Mouse (Mus musculus): ENCODE data around the gene Il4i1. TPM values are rescaled to one million over a fixed set of nuclear protein-coding genes. Genes with fewer than 3 reads are reported as not detected.
A peak's percentile ranks its signal among the peaks of the same experiment; 100 is the strongest.

The Il4i1 gene
- polyA plus RNA-seq, 1 experiment from 2014 or later: 0.97 TPM

DNA sequence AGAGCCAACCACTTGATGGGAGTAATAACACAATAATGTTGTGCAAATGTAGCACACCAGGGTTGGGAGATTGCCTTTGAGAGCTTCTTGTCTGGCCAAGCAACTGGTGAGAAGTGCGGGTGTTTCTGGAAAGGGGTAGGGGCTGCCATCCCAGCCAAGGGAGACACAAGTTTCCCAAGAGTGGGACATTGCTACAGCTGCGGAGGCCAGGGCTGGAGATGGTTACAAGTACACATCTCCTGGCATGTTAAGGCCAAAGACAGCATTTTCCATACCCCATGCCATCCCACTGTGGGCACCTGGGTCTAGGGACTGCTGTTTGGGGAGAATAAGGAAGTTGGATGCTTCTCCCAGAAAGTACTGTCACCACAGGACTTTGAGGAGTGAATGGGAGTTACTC, 36.9 kb downstream of the Il4i1 start:
- DNase-seq: no peak

DNA sequence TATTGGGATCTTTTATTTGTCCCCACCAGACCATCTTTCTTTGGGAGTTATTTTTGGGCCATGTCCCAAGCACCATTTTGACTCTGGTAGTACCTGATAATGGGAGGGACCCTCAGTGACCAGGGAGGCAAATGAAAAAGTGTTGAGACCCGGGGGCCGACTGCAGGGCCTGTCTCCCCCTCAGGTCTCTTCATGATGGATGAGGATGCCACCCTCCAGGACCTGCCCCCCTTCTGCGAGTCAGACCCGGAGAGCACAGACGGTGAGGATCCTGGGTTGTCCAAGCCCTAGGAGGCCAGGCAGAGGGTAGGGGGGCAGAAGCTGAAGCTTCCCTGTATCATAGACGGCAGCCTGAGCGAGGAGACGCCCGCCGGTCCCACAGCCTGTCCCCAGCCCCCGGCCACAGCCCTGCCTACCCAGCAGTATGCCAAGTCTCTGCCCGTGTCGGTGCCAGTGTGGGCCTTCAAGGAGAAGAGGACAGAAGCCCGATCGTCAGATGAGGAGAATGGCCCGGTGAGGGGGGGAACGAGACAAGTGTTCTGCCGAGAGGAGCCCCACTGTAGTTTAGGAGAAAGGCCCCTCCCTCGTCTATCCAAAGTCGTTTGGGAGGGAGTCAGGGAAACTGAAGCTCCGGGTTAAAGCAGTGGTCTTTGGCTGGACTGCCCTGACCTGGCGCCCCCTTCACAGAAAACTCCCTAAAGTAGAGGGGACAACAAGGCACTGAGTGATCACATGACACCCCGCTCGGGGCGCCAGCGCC, 37.6 kb downstream of the Il4i1 start:
- Histone ChIP-seq H3K4me1 (ENCODE audit: control insufficient read depth, insufficient read depth, low read length) (peaks cover 40% of the 10 kb centered on the region), H3K9ac (replicated peaks; ENCODE audit: low read length) (peak overlapping the region; percentile 67), H3K9me3 (ENCODE audit: control insufficient read depth, low read length) (no peaks in the 10 kb centered on the region), H3K27ac (replicated peaks; ENCODE audit: low read depth, low read length) (peak overlapping the region; percentile 85), H3K27me3 (ENCODE audit: control insufficient read depth, insufficient read depth, low read length) (no peaks in the 10 kb centered on the region), H3K4me3 (replicated peaks; ENCODE audit: low read depth, low read length) (peak overlapping the region; percentile 42), H3K36me3 (ENCODE audit: control insufficient read depth, insufficient read depth, low read length) (peaks cover 18% of the 10 kb centered on the region), H3K4me2 (ENCODE audit: low read length) (peak overlapping the region; percentile 72)
- DNase-seq (no peak), ATAC-seq (ENCODE audit: low FRiP score, low TSS enrichment) (no peak)
- 34% methylated on average over 26 of the region's 26 CpGs for WGBS

More for the DNA sequence above, 36.9 kb downstream of the Il4i1 start:
- Histone ChIP-seq H3K9me3 (ENCODE audit: control insufficient read depth, low read length) (no peaks in the 10 kb centered on the region), H3K36me3 (ENCODE audit: control insufficient read depth, insufficient read depth, low read length) (peaks cover 18% of the 10 kb centered on the region), H3K27me3 (ENCODE audit: control insufficient read depth, insufficient read depth, low read length) (no peaks in the 10 kb centered on the region), H3K4me1 (ENCODE audit: control insufficient read depth, insufficient read depth, low read length) (peaks cover 39% of the 10 kb centered on the region), H3K4me3 (replicated peaks; ENCODE audit: low read depth, low read length) (no peak overlapping the region), H3K27ac (replicated peaks; ENCODE audit: low read depth, low read length) (no peak overlapping the region), H3K9ac (replicated peaks; ENCODE audit: low read length) (no peak overlapping the region), H3K4me2 (ENCODE audit: low read length) (no peak overlapping the region)
- ATAC-seq (ENCODE audit: low FRiP score, low TSS enrichment): no peak
- 95% methylated on average over 2 of the region's 2 CpGs for WGBS

DNA sequence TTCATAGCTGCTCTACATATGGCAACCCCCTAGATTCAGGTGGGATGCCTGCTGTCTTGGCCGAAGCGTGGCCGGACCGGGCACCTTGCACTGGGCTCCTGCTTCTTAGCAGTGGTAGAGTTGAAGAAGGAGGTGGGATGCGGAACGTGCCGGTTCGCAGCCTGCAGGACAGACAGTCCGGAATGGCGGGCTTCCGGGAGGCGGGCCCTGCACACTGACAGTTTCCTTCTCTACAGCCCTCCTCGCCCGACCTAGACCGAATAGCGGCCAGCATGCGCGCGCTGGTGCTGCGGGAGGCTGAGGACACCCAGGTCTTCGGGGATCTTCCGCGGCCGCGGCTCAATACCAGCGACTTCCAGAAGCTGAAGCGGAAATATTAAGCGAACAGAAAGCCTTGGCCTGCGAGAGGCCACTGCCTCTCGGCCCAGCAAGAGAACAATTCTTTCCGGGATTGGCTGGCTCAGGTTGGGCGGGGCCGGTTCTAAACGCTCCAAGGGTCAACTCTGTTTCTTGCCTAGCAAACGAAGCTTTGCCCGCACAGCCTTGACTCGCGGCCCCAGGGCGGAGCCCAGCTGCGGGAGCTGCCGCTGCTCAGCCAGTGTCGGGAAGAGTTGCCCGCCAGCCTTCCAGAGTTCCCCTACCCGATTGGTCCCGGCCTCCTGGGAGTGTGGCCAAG, 38.3 kb downstream of the Il4i1 start:
- Histone ChIP-seq H3K4me3 (replicated peaks; ENCODE audit: low read depth, low read length) (peak overlapping the region; percentile 42), H3K9me3 (ENCODE audit: control insufficient read depth, low read length) (no peaks in the 10 kb centered on the region), H3K27me3 (ENCODE audit: control insufficient read depth, insufficient read depth, low read length) (no peaks in the 10 kb centered on the region), H3K4me2 (ENCODE audit: low read length) (peak overlapping the region; percentile 72), H3K9ac (replicated peaks; ENCODE audit: low read length) (peak overlapping the region; percentile 67), H3K36me3 (ENCODE audit: control insufficient read depth, insufficient read depth, low read length) (peaks cover 18% of the 10 kb centered on the region), H3K27ac (replicated peaks; ENCODE audit: low read depth, low read length) (peak overlapping the region; percentile 85), H3K4me1 (ENCODE audit: control insufficient read depth, insufficient read depth, low read length) (peaks cover 40% of the 10 kb centered on the region)
- WGBS: 2% methylated on average over 45 of the region's 45 CpGs
- ATAC-seq (ENCODE audit: low FRiP score, low TSS enrichment): 0 out of 2 replicates have a peak, but pooled peaks have one; percentile 3
- DNase-seq: peak; percentile 74

DNA sequence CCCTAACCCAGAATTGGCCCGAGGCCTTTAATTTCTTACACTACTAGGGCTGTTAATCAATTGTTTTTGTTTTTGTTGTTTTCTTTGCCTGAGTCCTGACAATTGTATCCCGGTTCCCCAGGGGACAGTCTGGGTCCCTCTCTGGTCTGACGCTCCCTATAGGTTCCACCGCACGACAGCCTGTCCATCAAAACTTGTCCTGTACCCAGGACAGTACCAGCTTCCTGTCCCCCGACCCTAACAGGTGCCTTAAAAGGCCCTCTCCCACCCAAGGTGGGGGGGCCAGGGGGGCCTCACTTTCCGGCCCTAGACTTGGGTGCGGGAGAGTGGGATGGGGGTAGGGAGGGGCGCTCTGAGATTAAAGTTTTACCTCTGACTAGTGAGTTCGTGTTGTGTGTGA, 38.8 kb downstream of the Il4i1 start:
- DNase-seq (no peak), ATAC-seq (ENCODE audit: low FRiP score, low TSS enrichment) (no peak)
- WGBS: 33% methylated on average over 10 of the region's 10 CpGs
- Histone ChIP-seq H3K27ac (replicated peaks; ENCODE audit: low read depth, low read length) (peak overlapping the region; percentile 85), H3K27me3 (ENCODE audit: control insufficient read depth, insufficient read depth, low read length) (no peaks in the 10 kb centered on the region), H3K4me2 (ENCODE audit: low read length) (peak overlapping the region; percentile 72), H3K9ac (replicated peaks; ENCODE audit: low read length) (peak overlapping the region; percentile 67), H3K9me3 (ENCODE audit: control insufficient read depth, low read length) (no peaks in the 10 kb centered on the region), H3K36me3 (ENCODE audit: control insufficient read depth, insufficient read depth, low read length) (peaks cover 20% of the 10 kb centered on the region), H3K4me1 (ENCODE audit: control insufficient read depth, insufficient read depth, low read length) (peaks cover 40% of the 10 kb centered on the region), H3K4me3 (replicated peaks; ENCODE audit: low read depth, low read length) (peak overlapping the region; percentile 42)

DNA sequence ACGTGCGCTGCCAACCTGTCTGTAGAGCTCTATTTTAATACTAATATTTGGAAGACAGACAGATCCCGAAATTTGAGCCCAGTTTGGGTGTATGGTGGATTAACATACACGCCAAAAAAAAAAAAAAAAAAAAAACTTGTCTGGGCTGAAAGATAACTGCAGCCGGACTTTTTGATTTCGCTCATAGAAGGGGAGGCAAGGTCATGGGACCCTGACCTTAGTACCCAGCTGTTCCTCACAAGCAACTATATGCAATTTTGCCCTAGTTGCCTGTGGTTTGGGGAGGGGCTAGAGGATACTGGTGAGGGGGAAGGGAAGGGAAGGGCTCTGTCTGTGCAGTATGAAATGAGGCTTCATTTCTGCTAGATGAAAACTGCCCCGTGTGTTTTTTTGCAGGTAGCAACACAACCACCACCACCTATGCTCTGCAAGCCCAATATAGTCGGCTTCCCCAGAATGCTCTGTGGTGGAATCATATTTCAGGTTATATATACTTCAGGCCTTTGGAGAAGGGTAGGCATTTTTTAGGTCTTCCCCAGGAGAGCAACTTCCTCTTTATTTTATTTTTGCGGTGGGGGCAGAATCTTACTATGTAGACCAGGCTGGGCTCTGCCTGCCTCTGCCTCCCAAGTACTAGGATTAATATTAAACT, 40.2 kb downstream of the Il4i1 start:
- H3K4me1 ChIP-seq (ENCODE audit: control insufficient read depth, insufficient read depth, low read length): peaks cover 31% of the 10 kb centered on the region
- H3K36me3 ChIP-seq (ENCODE audit: control insufficient read depth, insufficient read depth, low read length): peaks cover 22% of the 10 kb centered on the region
- peak overlapping the region; percentile 91 for H3K27ac ChIP-seq (replicated peaks; ENCODE audit: low read depth, low read length)
- DNase-seq (no peak), ATAC-seq (ENCODE audit: low FRiP score, low TSS enrichment) (no peak)
- peak overlapping the region; percentile 90 for H3K4me2 ChIP-seq (ENCODE audit: low read length)
- H3K27me3 ChIP-seq (ENCODE audit: control insufficient read depth, insufficient read depth, low read length): no peaks in the 10 kb centered on the region
- H3K4me3 ChIP-seq (replicated peaks; ENCODE audit: low read depth, low read length): peak overlapping the region; percentile 69
- H3K9ac ChIP-seq (replicated peaks; ENCODE audit: low read length): 0 out of 2 replicates have a peak overlapping the region, but pooled peaks have one; percentile 78
- WGBS: 69% methylated on average over 9 of the region's 9 CpGs
- no peaks in the 10 kb centered on the region for H3K9me3 ChIP-seq (ENCODE audit: control insufficient read depth, low read length)

DNA sequence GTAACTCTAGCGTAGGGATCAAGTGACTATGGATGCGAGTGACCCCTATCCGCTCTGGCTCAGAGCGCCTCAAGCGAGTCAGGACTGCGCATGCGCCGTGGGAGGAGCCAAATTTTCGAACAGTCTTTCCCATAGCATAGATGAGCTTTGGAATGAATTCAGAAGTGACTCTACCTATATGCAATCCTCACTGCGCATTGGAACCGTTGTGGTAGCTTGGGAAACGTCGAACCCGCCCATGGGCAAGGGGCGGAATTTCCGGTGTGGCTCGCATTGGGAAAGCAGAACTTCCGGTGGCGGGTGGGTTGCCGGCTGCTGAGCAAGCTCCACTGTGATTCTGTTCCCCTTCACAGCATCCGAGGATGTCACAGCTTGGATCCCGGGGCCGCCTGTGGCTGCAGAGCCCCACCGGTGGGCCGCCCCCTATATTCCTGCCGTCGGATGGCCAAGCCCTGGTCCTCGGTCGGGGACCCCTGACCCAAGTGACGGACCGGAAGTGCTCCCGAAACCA, 40.9 kb downstream of the Il4i1 start, which contains the start of gene Pnkp:
Gene Pnkp, plus strand, starts transcription at position 98 of the 511 bp plus-strand sequence.
- Histone ChIP-seq H3K27me3 (ENCODE audit: control insufficient read depth, insufficient read depth, low read length) (no peaks in the 10 kb centered on the region), H3K27ac (replicated peaks; ENCODE audit: low read depth, low read length) (peak within 1 kb of the TSS; percentile 91), H3K4me3 (replicated peaks; ENCODE audit: low read depth, low read length) (peak within 1 kb of the TSS; percentile 69), H3K9ac (replicated peaks; ENCODE audit: low read length) (peak within 1 kb of the TSS; percentile 78), H3K36me3 (ENCODE audit: control insufficient read depth, insufficient read depth, low read length) (peaks cover 25% of the 10 kb centered on the region), H3K4me2 (ENCODE audit: low read length) (peak within 1 kb of the TSS; percentile 90), H3K9me3 (ENCODE audit: control insufficient read depth, low read length) (no peaks in the 10 kb centered on the region), H3K4me1 (ENCODE audit: control insufficient read depth, insufficient read depth, low read length) (peaks cover 31% of the 10 kb centered on the region)
- DNase-seq: peak; percentile 94
- under 1% methylated on average over 32 of the region's 32 CpGs for WGBS
- ATAC-seq (ENCODE audit: low FRiP score, low TSS enrichment): peak; percentile 41; the same call in 1 of the 2 replicates

DNA sequence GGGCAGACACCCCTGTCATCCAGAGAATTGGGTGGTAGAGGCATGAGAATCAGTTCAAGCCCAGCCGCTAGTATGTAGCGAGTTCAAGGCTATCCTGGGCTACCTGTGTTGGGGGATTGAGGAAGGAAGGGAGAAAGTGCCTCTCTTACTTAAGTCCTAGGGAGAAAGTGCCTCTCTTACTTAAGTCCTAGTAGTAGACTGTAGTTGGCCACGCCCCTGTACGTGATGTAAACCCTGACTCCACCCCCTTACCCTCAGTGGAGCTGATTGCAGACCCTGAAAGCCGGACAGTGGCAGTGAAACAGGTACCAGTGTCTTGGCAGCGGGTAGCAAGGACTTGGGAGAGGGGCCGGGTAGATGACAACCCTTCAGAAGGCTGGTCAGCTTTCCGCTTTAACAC, 41.7 kb downstream of the Il4i1 start:
- no peak for DNase-seq
- Histone ChIP-seq H3K27ac (replicated peaks; ENCODE audit: low read depth, low read length) (peak overlapping the region; percentile 91), H3K27me3 (ENCODE audit: control insufficient read depth, insufficient read depth, low read length) (no peaks in the 10 kb centered on the region), H3K4me3 (replicated peaks; ENCODE audit: low read depth, low read length) (peak overlapping the region; percentile 69), H3K9ac (replicated peaks; ENCODE audit: low read length) (peak overlapping the region; percentile 78), H3K9me3 (ENCODE audit: control insufficient read depth, low read length) (no peaks in the 10 kb centered on the region), H3K4me2 (ENCODE audit: low read length) (peak overlapping the region; percentile 90), H3K36me3 (ENCODE audit: control insufficient read depth, insufficient read depth, low read length) (peaks cover 28% of the 10 kb centered on the region), H3K4me1 (ENCODE audit: control insufficient read depth, insufficient read depth, low read length) (peaks cover 31% of the 10 kb centered on the region)
- WGBS: 27% methylated on average over 8 of the region's 8 CpGs
- ATAC-seq (ENCODE audit: low FRiP score, low TSS enrichment): no peak

DNA sequence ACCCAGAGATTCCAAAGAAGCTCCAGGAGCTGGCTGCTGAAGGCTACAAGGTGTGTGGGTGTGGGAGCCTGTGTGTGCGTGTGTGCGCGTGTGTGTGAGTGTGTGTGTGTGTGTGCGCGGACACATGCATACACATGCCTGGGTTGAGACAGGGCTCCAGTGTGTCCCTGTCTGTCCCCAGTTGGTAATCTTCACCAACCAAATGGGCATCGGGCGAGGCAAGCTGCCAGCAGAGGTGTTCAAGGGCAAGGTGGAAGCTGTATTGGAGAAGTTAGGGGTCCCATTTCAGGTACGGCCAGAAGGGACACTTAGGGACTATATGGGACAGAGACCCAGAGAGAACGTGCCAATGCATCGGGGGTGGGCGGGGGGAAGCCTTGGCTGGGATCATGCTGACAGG, 43.7 kb downstream of the Il4i1 start:
- Histone ChIP-seq H3K27me3 (ENCODE audit: control insufficient read depth, insufficient read depth, low read length) (no peaks in the 10 kb centered on the region), H3K4me2 (ENCODE audit: low read length) (no peak overlapping the region), H3K9me3 (ENCODE audit: control insufficient read depth, low read length) (no peaks in the 10 kb centered on the region), H3K4me3 (replicated peaks; ENCODE audit: low read depth, low read length) (no peak overlapping the region), H3K36me3 (ENCODE audit: control insufficient read depth, insufficient read depth, low read length) (peaks cover 40% of the 10 kb centered on the region), H3K27ac (replicated peaks; ENCODE audit: low read depth, low read length) (no peak overlapping the region), H3K9ac (replicated peaks; ENCODE audit: low read length) (no peak overlapping the region), H3K4me1 (ENCODE audit: control insufficient read depth, insufficient read depth, low read length) (peaks cover 19% of the 10 kb centered on the region)
- 91% methylated on average over 11 of the region's 11 CpGs for WGBS
- no peak for DNase-seq
- no peak for ATAC-seq (ENCODE audit: low FRiP score, low TSS enrichment)
